Comparison of ENCODE assay signal across 8 mouse cellular contexts in the genomic region with DNA sequence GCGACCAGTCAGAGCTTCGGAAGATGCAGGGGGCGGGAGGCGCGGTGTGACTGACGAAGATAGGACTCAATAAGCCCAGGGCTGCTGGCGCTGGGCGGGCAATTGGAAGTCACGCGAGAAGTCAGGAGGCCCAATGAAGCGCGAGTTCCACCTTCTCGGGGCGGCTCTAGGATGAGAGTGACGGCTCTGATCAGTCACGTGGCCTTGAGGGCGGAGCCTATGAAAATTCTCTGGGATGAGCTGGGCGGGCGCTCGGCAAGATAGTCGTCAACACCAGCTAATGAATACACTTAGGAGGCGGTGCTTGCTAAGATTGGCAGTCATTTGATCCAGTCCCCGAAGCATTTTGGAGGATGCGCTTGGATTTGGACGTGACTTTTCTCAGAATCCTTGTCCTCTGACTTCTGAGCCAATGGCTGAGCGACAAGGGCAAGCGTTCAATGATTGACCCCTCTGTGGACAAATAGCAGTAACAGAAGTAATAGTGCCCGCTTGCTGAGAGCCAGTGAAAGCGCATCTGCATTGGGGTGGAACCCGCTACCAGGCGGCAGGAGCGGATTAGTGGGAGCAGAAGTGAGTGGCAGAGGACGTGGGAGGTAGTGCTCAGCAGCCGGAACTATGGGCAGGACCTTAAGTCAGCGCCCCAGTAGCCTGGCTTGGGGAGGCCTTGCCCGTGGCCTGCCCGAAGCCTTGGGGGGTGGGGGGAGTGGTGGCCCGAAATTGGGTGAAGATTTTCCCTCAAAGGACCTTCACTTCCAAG. TPM values are rescaled to one million over a fixed set of nuclear protein-coding genes. Genes with fewer than 3 reads are reported as not detected.
DNase-seq lines count a peak whose midpoint lies in the region; ATAC-seq lines count a peak whose summit lies in the region.

No protein-coding gene starts in this region.

- WGBS in hindbrain, embryonic 16.5 days = under 1% methylated on average over 34 of the region's 38 CpGs
- WGBS in macrophage (ENCODE audit: missing documents) = under 1% methylated on average over 38 of the region's 38 CpGs

- peaks cover 19% of the 10 kb centered on the region for H3K4me1 ChIP-seq in hindbrain, embryonic 16.5 days (ENCODE audit: control insufficient read depth, insufficient read depth, low read depth, low read length)

- peak overlapping the region; percentile 83 for H3K27ac ChIP-seq in hindbrain, embryonic 16.5 days (ENCODE audit: low read depth, low read length)
- peak overlapping the region; percentile 85 for H3K27ac ChIP-seq in macrophage

- DNase-seq in ZHBTc4 (ENCODE audit: low read depth, low spot score) = peak; percentile 100
- DNase-seq in cerebellum, postnatal 4 days (ENCODE audit: low spot score in 2 of 2) = peak; percentile 90 to 97
- peak; percentile 100 for DNase-seq in gastrocnemius, adult 18-20 months (ENCODE audit: low spot score)
- peak; percentile 98 to 100 for DNase-seq in left cerebral cortex, adult 18-20 months (ENCODE audit: low spot score in 2 of 2)
- peak; percentile 100 for DNase-seq in right cerebral cortex, adult 18-20 months
- DNase-seq in urinary bladder, postnatal 25 days (ENCODE audit: low spot score) = peak; percentile 94

- H3K79me2 ChIP-seq in macrophage (ENCODE audit: inconsistent target) = peaks cover 40% of the 10 kb centered on the region

- H3K4me3 ChIP-seq in hindbrain, embryonic 16.5 days (ENCODE audit: low read length) = peak overlapping the region; percentile 46
- peak overlapping the region; percentile 36 for H3K4me3 ChIP-seq in macrophage (ENCODE audit: inconsistent target)

- peak; percentile 98 for ATAC-seq in hindbrain, embryonic 16.5 days

- no peaks in the 10 kb centered on the region for H3K27me3 ChIP-seq in hindbrain, embryonic 16.5 days (replicated peaks; ENCODE audit: control insufficient read depth, insufficient read depth, low read length)

- H3K4me2 ChIP-seq in hindbrain, embryonic 16.5 days (ENCODE audit: low read length) = peak overlapping the region; percentile 64

- H3K36me3 ChIP-seq in hindbrain, embryonic 16.5 days (ENCODE audit: control insufficient read depth, insufficient read depth, low read length) = peaks cover 9% of the 10 kb centered on the region; the same call in 1 of the 2 replicates
- H3K36me3 ChIP-seq in macrophage (ENCODE audit: inconsistent target) = peaks cover 13% of the 10 kb centered on the region; the same call in 1 of the 2 replicates

- peak overlapping the region; percentile 58 for H3K9ac ChIP-seq in hindbrain, embryonic 16.5 days (ENCODE audit: low read depth, low read length)

- no peaks in the 10 kb centered on the region for H3K9me3 ChIP-seq in hindbrain, embryonic 16.5 days (ENCODE audit: control insufficient read depth, low read length)

RNA-seq across cellular contexts. Expression of gene Khsrp, which starts 0.5 kb away (rescaled TPM):
- 10 to 100 TPM; 25.9 to 27.4 TPM for total RNA-seq in gastrocnemius, adult 18-20 months (2021)
- polyA plus RNA-seq in hindbrain, embryonic 16.5 days (2015; fragmentation: Nextera tagmentation; extraction: Ambion mirVana) = 14.4 and 20.1 TPM in 2 replicates
- 100 to 1,000 TPM; 106 to 108 TPM for total RNA-seq in left cerebral cortex, adult 18-20 months (2021)
- total RNA-seq in macrophage (2018; cell fraction: chromatin; rRNA removed) = 100 to 1,000 TPM in 1 of 26 experiments, 10 to 100 TPM in 25; 28.4 to 113 (median 60.5) TPM
- 10 to 100 TPM; 48.3 to 86.0 (median 70.0) TPM for total RNA-seq in macrophage (2018; cell fraction: cytosol; rRNA removed)
- total RNA-seq in macrophage (2018; cell fraction: nucleus; rRNA removed) = 100 to 1,000 TPM in 2 of 26 experiments, 10 to 100 TPM in 24; 47.3 to 117 (median 71.4) TPM
- 33.8 to 48.2 TPM (median 45.0 TPM) in 3 replicates for polyA plus RNA-seq in macrophage (2018)

RNA-seq across cellular contexts. Expression of gene Slc25a41, which starts 9.6 kb away (rescaled TPM):
- not detected for total RNA-seq in gastrocnemius, adult 18-20 months (2021)
- polyA plus RNA-seq in hindbrain, embryonic 16.5 days (2015; fragmentation: Nextera tagmentation; extraction: Ambion mirVana) = not detected in 2 replicates
- under 1 TPM in 1 of 2 experiments, not detected in 1; 0.40 TPM for total RNA-seq in left cerebral cortex, adult 18-20 months (2021)
- not detected for total RNA-seq in macrophage (2018; cell fraction: chromatin; rRNA removed)
- not detected for total RNA-seq in macrophage (2018; cell fraction: cytosol; rRNA removed)
- total RNA-seq in macrophage (2018; cell fraction: nucleus; rRNA removed) = not detected
- polyA plus RNA-seq in macrophage (2018) = not detected in 3 replicates

RNA-seq across cellular contexts. Expression of gene Gm17949, which starts 20.6 kb away (rescaled TPM):
- total RNA-seq in gastrocnemius, adult 18-20 months (2021) = not detected
- polyA plus RNA-seq in hindbrain, embryonic 16.5 days (2015; fragmentation: Nextera tagmentation; extraction: Ambion mirVana) = 0.31 and 0.51 TPM in 2 replicates
- under 1 TPM in 1 of 2 experiments, not detected in 1; 0.49 TPM for total RNA-seq in left cerebral cortex, adult 18-20 months (2021)
- 1 to 10 TPM in 1 of 26 experiments, under 1 TPM in 5, not detected in 20; 0.55 to 1.0 (median 0.83) TPM for total RNA-seq in macrophage (2018; cell fraction: chromatin; rRNA removed)
- total RNA-seq in macrophage (2018; cell fraction: cytosol; rRNA removed) = under 1 TPM in 2 of 26 experiments, not detected in 24; 0.14 TPM
- 1 to 10 TPM in 1 of 26 experiments, under 1 TPM in 6, not detected in 19; 0.40 to 1.6 (median 0.63) TPM for total RNA-seq in macrophage (2018; cell fraction: nucleus; rRNA removed)
- not detected in 3 replicates for polyA plus RNA-seq in macrophage (2018)

RNA-seq across cellular contexts. Expression of gene Gtf2f1, which starts 20.8 kb away (rescaled TPM):
- 10 to 100 TPM; 17.1 to 19.0 TPM for total RNA-seq in gastrocnemius, adult 18-20 months (2021)
- 60.2 and 68.0 TPM in 2 replicates for polyA plus RNA-seq in hindbrain, embryonic 16.5 days (2015; fragmentation: Nextera tagmentation; extraction: Ambion mirVana)
- total RNA-seq in left cerebral cortex, adult 18-20 months (2021) = 10 to 100 TPM; 60.7 to 64.5 TPM
- total RNA-seq in macrophage (2018; cell fraction: chromatin; rRNA removed) = 100 to 1,000 TPM in 8 of 26 experiments, 10 to 100 TPM in 18; 60.9 to 228 (median 74.7) TPM
- 10 to 100 TPM; 51.6 to 83.7 (median 61.4) TPM for total RNA-seq in macrophage (2018; cell fraction: cytosol; rRNA removed)
- 100 to 1,000 TPM in 2 of 26 experiments, 10 to 100 TPM in 24; 40.4 to 118 (median 50.7) TPM for total RNA-seq in macrophage (2018; cell fraction: nucleus; rRNA removed)
- polyA plus RNA-seq in macrophage (2018) = 63.3 to 154 TPM (median 75.9 TPM) in 3 replicates

RNA-seq across cellular contexts. Expression of gene Crb3, which starts 27.1 kb away (rescaled TPM):
- under 1 TPM in 1 of 2 experiments, not detected in 1; 0.31 TPM for total RNA-seq in gastrocnemius, adult 18-20 months (2021)
- polyA plus RNA-seq in hindbrain, embryonic 16.5 days (2015; fragmentation: Nextera tagmentation; extraction: Ambion mirVana) = 5.1 and 6.3 TPM in 2 replicates
- total RNA-seq in left cerebral cortex, adult 18-20 months (2021) = 1 to 10 TPM in 1 of 2 experiments, under 1 TPM in 1; 0.68 to 1.6 TPM
- not detected for total RNA-seq in macrophage (2018; cell fraction: chromatin; rRNA removed)
- not detected for total RNA-seq in macrophage (2018; cell fraction: cytosol; rRNA removed)
- total RNA-seq in macrophage (2018; cell fraction: nucleus; rRNA removed) = not detected
- polyA plus RNA-seq in macrophage (2018) = not detected in 3 replicates

Comparison
In these comparisons a context has a peak if more than half of its experiments do, and no peak if none do; other contexts are left out.
1. Peak in every context shown above with its lines: DNase-seq, ATAC-seq, H3K4me3 ChIP-seq and H3K27ac ChIP-seq.